Mouse (Mus musculus) liver, adult 2 months (tissue): ENCODE data around the gene Fthl17f.
"Not testable (repeated sequence)": the region's sequence is repeated elsewhere in the genome, so short reads cannot be mapped to it uniquely, and the experiment has no call there.

Experiments used
- CTCF ChIP-seq: fragments of 200-500 bp; IDR thresholded peaks from 2 replicates; pipeline ENCODE4 v1.5.1; 2011; ENCODE audit warnings: low read depth, low read length, control low read depth
- POLR2A ChIP-seq: fragments of 200-500 bp; IDR thresholded peaks from 2 replicates; pipeline ENCODE4 v1.6.1; 2011; ENCODE audit warnings: low read length, control low read depth; ENCODE audit not compliant: insufficient read depth; ENCODE audit errors: extremely low read depth

- not testable (repeated sequence) for TF ChIP-seq CTCF, POLR2A
Observed at GRCm38 (mm10) chrX:9041611-9042010, 21.2 kb upstream of the Fthl17f start.
